Mouse (Mus musculus) neutrophil, adult 5-6 weeks (primary cell): ENCODE measurements around the gene Syt5. TPM values are rescaled to one million over a fixed set of nuclear protein-coding genes. Genes with fewer than 3 reads are reported as not detected.

Experiments used
- ATAC-seq: fragments of 151-379, 151-347 bp; 2 replicates; pipeline ENCODE4 v1.8.0; 2017; ENCODE audit warnings: mild to moderate bottlenecking, moderate TSS enrichment; ENCODE audit not compliant: insufficient number of reproducible peaks, poor library complexity, low FRiP score, severe bottlenecking; ENCODE audit errors: extremely low read depth
- total RNA-seq: library from RNA; stranded (forward); fragments of 200-1000 nt; gene quantifications from 2 replicates; pipeline ENCODE4 v1.2.3, GENCODE M21; 2017

Gene Syt5
- total RNA-seq, 1 experiment from 2014 or later, result not detected

GRCm38 (mm10) chr7:4503858-4504257 lies 43.5 kb downstream of the Syt5 start:
- peak; percentile 3; the same call in 1 of the 2 replicates for ATAC-seq

GRCm38 (mm10) chr7:4503100-4503499 lies 44.2 kb downstream of the Syt5 start:
- no peak for ATAC-seq

- ATAC-seq, result no peak
These were observed 44.8 kb downstream of the Syt5 start for GRCm38 (mm10) chr7:4502421-4503090.

- peak; percentile 73 for ATAC-seq
These were observed 45.6 kb downstream of the Syt5 start, which contains the start of gene Ppp1r12c for GRCm38 (mm10) chr7:4501558-4502397. Ppp1r12c (minus strand) TSS chr7:4501680.

GRCm38 (mm10) chr7:4500892-4501471 lies 46.4 kb downstream of the Syt5 start:
- peak; percentile 18 for ATAC-seq

GRCm38 (mm10) chr7:4499034-4499433 lies 48.3 kb downstream of the Syt5 start:
- ATAC-seq, result no peak

GRCm38 (mm10) chr7:4498251-4498650 lies 49.1 kb downstream of the Syt5 start:
- no peak for ATAC-seq

GRCm38 (mm10) chr7:4497271-4497903 lies 50.0 kb downstream of the Syt5 start:
- no peak for ATAC-seq

GRCm38 (mm10) chr7:4496468-4496867 lies 50.9 kb downstream of the Syt5 start:
- ATAC-seq, result no peak

GRCm38 (mm10) chr7:4493991-4494390 lies 53.4 kb downstream of the Syt5 start:
- ATAC-seq, result no peak

- ATAC-seq, result peak; percentile 95
These were observed 54.8 kb downstream of the Syt5 start for GRCm38 (mm10) chr7:4492284-4493224.

- no peak for ATAC-seq
These were observed 56.0 kb downstream of the Syt5 start for GRCm38 (mm10) chr7:4491308-4491707.

Other genes starting within 250 kb of the Syt5 start
- gene Ncr1, start 209.8 kb downstream of the Syt5 start, total RNA-seq, result 3.6 and 9.1 TPM in 2 replicates
- gene Gp6, start 149.8 kb downstream of the Syt5 start, total RNA-seq, result 3.3 and 4.8 TPM in 2 replicates
- gene Rdh13, start 101.9 kb downstream of the Syt5 start, total RNA-seq, result 7.6 and 10.8 TPM in 2 replicates
- 58.8 and 64.3 TPM in 2 replicates for gene Eps8l1, start 86.9 kb downstream of the Syt5 start, total RNA-seq
- gene Ppp1r12c, start 45.9 kb downstream of the Syt5 start, total RNA-seq, result 297 and 336 TPM in 2 replicates
- not detected in 2 replicates for gene Tnnt1, start 31.2 kb downstream of the Syt5 start, total RNA-seq
- 0.58 TPM in 1 of 2 replicates, not detected in the other for gene Tnni3, start 23.3 kb downstream of the Syt5 start, total RNA-seq
- gene Dnaaf3, start 15.1 kb downstream of the Syt5 start, total RNA-seq, result 0.12 and 0.74 TPM in 2 replicates
- gene Ptprh, start 56.5 kb upstream of the Syt5 start, total RNA-seq, result 0.25 TPM in 1 of 2 replicates, not detected in the other
- 44.9 and 56.3 TPM in 2 replicates for gene Tmem86b, start 83.9 kb upstream of the Syt5 start, total RNA-seq
- 163 and 174 TPM in 2 replicates for gene Ppp6r1, start 111.5 kb upstream of the Syt5 start, total RNA-seq
- gene Hspbp1, start 137.5 kb upstream of the Syt5 start, total RNA-seq, result 10.5 and 17.3 TPM in 2 replicates
- not detected in 2 replicates for gene Brsk1, start 143.1 kb upstream of the Syt5 start, total RNA-seq
- gene Tmem150b, start 177.7 kb upstream of the Syt5 start, total RNA-seq, result 0.35 and 0.37 TPM in 2 replicates
- gene Kmt5c, start 192.6 kb upstream of the Syt5 start, total RNA-seq, result 77.0 and 85.7 TPM in 2 replicates
- not detected in 2 replicates for gene Cox6b2, start 205.6 kb upstream of the Syt5 start, total RNA-seq
- not detected in 2 replicates for gene Fam71e2, start 223.8 kb upstream of the Syt5 start, total RNA-seq
- not detected in 2 replicates for gene Il11, start 235.3 kb upstream of the Syt5 start, total RNA-seq
- gene Tmem190, start 235.4 kb upstream of the Syt5 start, total RNA-seq, result not detected in 2 replicates
- gene Tmem238, start 242.1 kb upstream of the Syt5 start, total RNA-seq, result 1.1 and 2.2 TPM in 2 replicates
- gene Rpl28, start 245.3 kb upstream of the Syt5 start, total RNA-seq, result 325 and 398 TPM in 2 replicates